Comparison of ENCODE assay signal across 8 mouse cellular contexts in the genomic region with DNA sequence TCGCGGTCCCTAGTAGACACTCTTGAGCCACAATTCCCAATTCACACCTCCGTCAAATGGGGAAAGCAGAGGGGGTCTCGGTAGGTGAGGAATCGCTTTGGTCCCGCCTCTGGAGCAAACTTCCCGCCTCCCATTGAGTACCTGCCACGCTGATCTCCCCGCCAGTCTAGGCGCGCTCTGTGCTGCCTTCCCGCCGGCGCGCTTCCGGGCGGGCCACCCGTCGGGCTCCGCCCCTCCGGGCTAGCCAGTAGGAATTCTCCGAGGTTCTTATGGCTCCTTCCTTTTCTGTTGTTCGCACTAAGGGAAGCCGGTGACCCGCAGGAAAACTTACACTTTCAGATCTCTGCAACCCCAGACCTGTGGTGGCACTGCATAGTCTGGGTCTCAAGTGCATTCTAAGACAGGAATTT. TPM values are rescaled to one million over a fixed set of nuclear protein-coding genes. Genes with fewer than 3 reads are reported as not detected.
DNase-seq lines count a peak whose midpoint lies in the region; ATAC-seq lines count a peak whose summit lies in the region.

Gene Pidd1 (minus strand): TSS at position 198 of the 410 bp plus-strand sequence.

- ATAC-seq in heart, embryonic 15.5 days (replicated peaks; ENCODE audit: insufficient number of reproducible peaks, insufficient read depth, low FRiP score, low read depth), result peak; percentile 45; the same call in 1 of the 2 replicates
- ATAC-seq in megakaryocyte-erythroid progenitor cell, adult 5-6 weeks (replicated peaks; ENCODE audit: low FRiP score, low TSS enrichment, poor library complexity, severe bottlenecking), result peak; percentile 60

- peak; percentile 77 for DNase-seq in CD4-positive helper T cell, adult 2 months (ENCODE audit: low read depth, low spot score)
- peak; percentile 83 for DNase-seq in NIH3T3 (ENCODE audit: low read depth)
- peak; percentile 57 for DNase-seq in embryo, embryonic 11.5 days (ENCODE audit: low read depth, low spot score)
- peak; percentile 77 to 85 for DNase-seq in kidney, postnatal 36 days
- DNase-seq in testis, postnatal 10 days (ENCODE audit: low spot score), result peak; percentile 78
- no peak for DNase-seq in layer of hippocampus, adult 18-20 months (ENCODE audit: low spot score in 2 of 2)

- no peaks in the 10 kb centered on the region for H3K27me3 ChIP-seq in heart, embryonic 15.5 days

- WGBS in heart, embryonic 15.5 days, result under 1% methylated on average over 25 of the region's 25 CpGs

- no peaks in the 10 kb centered on the region for H3K9me3 ChIP-seq in heart, embryonic 15.5 days (replicated peaks)

- H3K27ac ChIP-seq in heart, embryonic 15.5 days, result peak within 1 kb of the TSS; percentile 70

- peak within 1 kb of the TSS; percentile 65 for H3K9ac ChIP-seq in heart, embryonic 15.5 days

- peaks cover 47% of the 10 kb centered on the region for H3K4me1 ChIP-seq in heart, embryonic 15.5 days (replicated peaks)

- H3K4me2 ChIP-seq in heart, embryonic 15.5 days, result peak within 1 kb of the TSS; percentile 92

- H3K36me3 ChIP-seq in heart, embryonic 15.5 days, result peaks cover 9% of the 10 kb centered on the region; the same call in 1 of the 2 replicates

- H3K4me3 ChIP-seq in heart, embryonic 15.5 days, result peak within 1 kb of the TSS; percentile 60

RNA-seq across cellular contexts. Expression of gene Pidd1, which starts in this region (rescaled TPM):
- 6.7 and 9.6 TPM in 2 replicates for polyA plus RNA-seq in heart, embryonic 15.5 days (2015; fragmentation: Nextera tagmentation; extraction: Ambion mirVana)
- 46.5 and 64.8 TPM in 2 replicates for total RNA-seq in megakaryocyte-erythroid progenitor cell, adult 5-6 weeks (2014; fragmentation: Nextera tagmentation)
- total RNA-seq in megakaryocyte-erythroid progenitor cell, adult 5-6 weeks (2017), result 7.5 and 14.3 TPM in 2 replicates
- 1 to 10 TPM in 1 of 2 experiments, under 1 TPM in 1; 0.69 to 1.1 TPM for total RNA-seq in layer of hippocampus, adult 18-20 months (2021)

Comparison
In these comparisons a context has a peak if more than half of its experiments do, and no peak if none do; other contexts are left out.
1. DNase-seq: peak in CD4-positive helper T cell, adult 2 months (single experiment), NIH3T3 (single experiment), embryo, embryonic 11.5 days (single experiment), kidney, postnatal 36 days (2 of 2) and testis, postnatal 10 days (single experiment); none in layer of hippocampus, adult 18-20 months (0 of 2).